Mouse (Mus musculus) CH12.LX (cell line): ENCODE measurements at regions not wholly inside any gene's neighbourhood (a gene's known extent, or its start where the extent isn't known, plus 50 kb on each side); places are given as distances from the start of the nearest gene placed in this dataset.

Experiments used
- DNase-seq: peaks from one replicate; pipeline ENCODE4 v3.0.0-alpha.2; 2013; ENCODE audit errors: extremely low read depth
- H3K27ac ChIP-seq: 2 replicates; pipeline ENCODE4 v1.5.1; 2012; ENCODE audit warnings: low read depth, mild to moderate bottlenecking, control low read depth, moderate library complexity; ENCODE audit not compliant: insufficient read depth
- H3K27me3 ChIP-seq: replicated peaks from 2 replicates; pipeline ENCODE3; 2012; ENCODE audit warnings: inconsistent platforms
- H3K36me3 ChIP-seq, 2 experiments: replicated peaks in 1 of 2; 2 replicates each; pipeline versions ENCODE3 to v1.6.1; 2012; ENCODE audit warnings: inconsistent platforms in 1 of 2, low read length in 1 of 2, mild to moderate bottlenecking in 1 of 2, mixed read lengths in 1 of 2, moderate library complexity in 1 of 2; ENCODE audit not compliant: control insufficient read depth in 1 of 2, insufficient read depth in 1 of 2
- H3K4me1 ChIP-seq, 2 experiments: 2 replicates each; pipeline ENCODE4 v1.6.1; 2012; ENCODE audit warnings: inconsistent platforms in 1 of 2, moderate library complexity in 1 of 2; ENCODE audit not compliant: insufficient read depth in 2 of 2, control insufficient read depth in 1 of 2
- H3K4me2 ChIP-seq: 2 replicates; pipeline ENCODE4 v1.6.1; 2012; ENCODE audit warnings: low read depth, mild to moderate bottlenecking, control low read depth; ENCODE audit not compliant: poor library complexity, insufficient read depth, severe bottlenecking
- H3K4me3 ChIP-seq, 3 experiments: fragments of 150-350 bp in 1 of 3; sonication (generic) in 1 of 3; replicated peaks in 1 of 3; 2 replicates each; pipeline versions ENCODE3 to v1.5.1; 2011 to 2012; ENCODE audit warnings: low read depth in 2 of 3, low read length in 2 of 3, mild to moderate bottlenecking in 2 of 3, moderate library complexity in 2 of 3, control low read depth in 1 of 3, improper control_type of control experiment in 1 of 3, inconsistent platforms in 1 of 3, mixed read lengths in 1 of 3; ENCODE audit not compliant: poor library complexity in 1 of 3
- H3K79me2 ChIP-seq: replicated peaks from 2 replicates; pipeline ENCODE4 v1.6.1; 2012; ENCODE audit warnings: mild to moderate bottlenecking, moderate library complexity; ENCODE audit not compliant: control insufficient read depth, poor library complexity, insufficient read depth, severe bottlenecking; ENCODE audit errors: extremely low read depth
- H3K9ac ChIP-seq: 2 replicates; pipeline ENCODE4 v1.6.1; 2012; ENCODE audit warnings: low read depth, mild to moderate bottlenecking, control low read depth, moderate library complexity; ENCODE audit not compliant: insufficient read depth
- H3K9me3 ChIP-seq: replicated peaks from 2 replicates; pipeline ENCODE3; 2012; ENCODE audit warnings: low read length, inconsistent platforms, mixed read lengths
- BHLHE40 ChIP-seq: IDR thresholded peaks from 2 replicates; pipeline ENCODE4 v1.6.1; 2011; ENCODE audit warnings: mild to moderate bottlenecking, low read depth, low read length, improper control_type of control experiment
- CHD1 ChIP-seq: IDR thresholded peaks from 2 replicates; pipeline ENCODE4 v1.6.1; 2012; ENCODE audit warnings: low read depth, low read length, improper control_type of control experiment, inconsistent platforms
- CTCF ChIP-seq, 2 experiments: IDR thresholded peaks in 1 of 2; conservative IDR thresholded peaks in 1 of 2; 2 replicates each; pipeline ENCODE4 v1.5.1; 2011 to 2012; ENCODE audit warnings: low read depth in 2 of 2, low read length in 2 of 2, improper control_type of control experiment in 1 of 2, inconsistent platforms in 1 of 2, mild to moderate bottlenecking in 1 of 2, moderate library complexity in 1 of 2
- ELF1 ChIP-seq: IDR thresholded peaks from 2 replicates; pipeline ENCODE4 v1.6.1; 2014; ENCODE audit warnings: low read depth, mild to moderate bottlenecking, inconsistent platforms, low read length, improper control_type of control experiment
- EP300 ChIP-seq: IDR thresholded peaks from 2 replicates; pipeline ENCODE4 v1.6.1; 2011; ENCODE audit warnings: low read length, improper control_type of control experiment
- ETS1 ChIP-seq: conservative IDR thresholded peaks from 2 replicates; pipeline ENCODE4 v1.6.1; 2012; ENCODE audit warnings: low read depth, mild to moderate bottlenecking, inconsistent platforms, low read length, improper control_type of control experiment, moderate library complexity
- HCFC1 ChIP-seq: IDR thresholded peaks from 2 replicates; pipeline ENCODE4 v1.6.1; 2012; ENCODE audit warnings: low read depth, mild to moderate bottlenecking, inconsistent platforms, low read length, improper control_type of control experiment
- IRF4 ChIP-seq: IDR thresholded peaks from 2 replicates; pipeline ENCODE4 v1.6.1; 2014; ENCODE audit warnings: low read depth, mild to moderate bottlenecking, inconsistent platforms, low read length, improper control_type of control experiment
- JUND ChIP-seq: conservative IDR thresholded peaks from 2 replicates; pipeline ENCODE4 v1.6.1; 2011; ENCODE audit warnings: low read depth, low read length, improper control_type of control experiment
- MAFK ChIP-seq: IDR thresholded peaks from 2 replicates; pipeline ENCODE4 v1.6.1; 2011; ENCODE audit warnings: low read length, improper control_type of control experiment; ENCODE audit not compliant: insufficient replicate concordance
- MAZ ChIP-seq: IDR thresholded peaks from 2 replicates; pipeline ENCODE4 v1.6.1; 2012; ENCODE audit warnings: low read depth, mild to moderate bottlenecking, inconsistent platforms, low read length, improper control_type of control experiment, moderate library complexity
- MEF2A ChIP-seq: IDR thresholded peaks from 2 replicates; pipeline ENCODE4 v1.6.1; 2014; ENCODE audit warnings: low read depth, mild to moderate bottlenecking, inconsistent platforms, low read length, improper control_type of control experiment, borderline replicate concordance
- MYC ChIP-seq: IDR thresholded peaks from 2 replicates; pipeline ENCODE4 v1.6.1; 2011; ENCODE audit warnings: low read depth, mild to moderate bottlenecking, improper control_type of control experiment, low read length
- NELFE ChIP-seq: IDR thresholded peaks from 2 replicates; pipeline ENCODE4 v1.6.1; 2011; ENCODE audit warnings: low read depth, low read length, improper control_type of control experiment
- PAX5 ChIP-seq: IDR thresholded peaks from 2 replicates; pipeline ENCODE4 v1.6.1; 2012; ENCODE audit warnings: low read length, inconsistent platforms, mixed read lengths
- POLR2A ChIP-seq: IDR thresholded peaks from 2 replicates; pipeline ENCODE4 v1.6.1; 2011; ENCODE audit warnings: low read depth, mild to moderate bottlenecking, improper control_type of control experiment, low read length
- POLR2AphosphoS2 ChIP-seq: IDR thresholded peaks from 2 replicates; pipeline ENCODE4 v1.6.1; 2011; ENCODE audit warnings: low read depth, low read length, improper control_type of control experiment
- RAD21 ChIP-seq: IDR thresholded peaks from 2 replicates; pipeline ENCODE4 v1.6.1; 2011; ENCODE audit warnings: low read depth, mild to moderate bottlenecking, low read length, improper control_type of control experiment, moderate library complexity
- SIN3A ChIP-seq: IDR thresholded peaks from 2 replicates; pipeline ENCODE4 v1.6.1; 2012; ENCODE audit warnings: low read length, improper control_type of control experiment, inconsistent platforms
- SMC3 ChIP-seq: IDR thresholded peaks from 2 replicates; pipeline ENCODE4 v1.6.1; 2011; ENCODE audit warnings: low read depth, low read length, improper control_type of control experiment
- TBP ChIP-seq: conservative IDR thresholded peaks from 2 replicates; pipeline ENCODE4 v1.6.1; 2011; ENCODE audit warnings: low read depth, low read length, improper control_type of control experiment
- TCF12 ChIP-seq: IDR thresholded peaks from 2 replicates; pipeline ENCODE4 v1.6.1; 2014; ENCODE audit warnings: low read depth, mild to moderate bottlenecking, inconsistent platforms, low read length, improper control_type of control experiment
- UBTF ChIP-seq: IDR thresholded peaks from 2 replicates; pipeline ENCODE4 v1.6.1; 2012; ENCODE audit warnings: low read depth, mild to moderate bottlenecking, inconsistent platforms, low read length, improper control_type of control experiment, moderate library complexity
- USF1 ChIP-seq: IDR thresholded peaks from 2 replicates; pipeline ENCODE4 v1.6.1; 2014; ENCODE audit warnings: low read depth, mild to moderate bottlenecking, inconsistent platforms, low read length, improper control_type of control experiment
- ZKSCAN1 ChIP-seq: IDR thresholded peaks from 2 replicates; pipeline ENCODE4 v1.6.1; 2012; ENCODE audit warnings: low read depth, inconsistent platforms, low read length, improper control_type of control experiment, borderline replicate concordance
- ZMIZ1 ChIP-seq: IDR thresholded peaks from 2 replicates; pipeline ENCODE4 v1.6.1; 2012; ENCODE audit warnings: low read depth, mild to moderate bottlenecking, inconsistent platforms, low read length, improper control_type of control experiment
- ZNF384 ChIP-seq: IDR thresholded peaks from 2 replicates; pipeline ENCODE4 v1.6.1; 2012; ENCODE audit warnings: low read depth, low read length, improper control_type of control experiment, inconsistent platforms
- dilution Hi-C: fragments of 300-500 bp; cut with MboI; formaldehyde crosslinking; loops from 2 replicates; pipeline ENCODE4 v1.14.3; 2020; ENCODE audit warnings: low sequenced_read_pairs; ENCODE audit not compliant: extremely low pct_unique_long_range_greater_than_20kb, extremely low pct_ligation_motif_present
- in situ Hi-C: fragments of 300-500 bp; cut with MboI; formaldehyde crosslinking; loops from 3 replicates; pipeline ENCODE4 v1.14.3; 2019; ENCODE audit warnings: low sequenced_read_pairs, low pct_ligation_motif_present, low pct_unique_long_range_greater_than_20kb, mixed read lengths

GRCm38 (mm10) chr16:73350698-73351097 lies 1042.6 kb downstream of the Robo1 start:
- Histone ChIP-seq H3K9me3 (peaks cover 57% of the 10 kb centered on the region), H3K27ac (no peak overlapping the region), H3K79me2 (no peaks in the 10 kb centered on the region), H3K4me2 (no peak overlapping the region), H3K36me3 (no peaks in the 10 kb centered on the region), H3K27me3 (no peaks in the 10 kb centered on the region)
- in situ Hi-C loops: no loop called here
- dilution Hi-C loops: no loop called here
- no peak for DNase-seq
- TF ChIP-seq POLR2A: no peak
- TF ChIP-seq MYC: no peak
- no peak for TF ChIP-seq ZNF384
- no peak for TF ChIP-seq CTCF (conservative IDR thresholded peaks at IDR 0.05 in 1 of 2, IDR thresholded peaks at IDR 0.05 in 1 of 2; ENCODE audit: low read depth in 2 of 2, low read length in 2 of 2)
- no peak for TF ChIP-seq MEF2A
- TF ChIP-seq JUND: no peak
- no peak for TF ChIP-seq ZMIZ1
- TF ChIP-seq PAX5: no peak
- no peak for TF ChIP-seq BHLHE40
- TF ChIP-seq TBP: no peak
- TF ChIP-seq, all 38 proteins: peak for 0
- no peaks in the 10 kb centered on the region for H3K4me1 ChIP-seq
- no peak overlapping the region for H3K9ac ChIP-seq
- no peak overlapping the region for H3K4me3 ChIP-seq

- in situ Hi-C loops (no loop called here), dilution Hi-C loops (no loop called here)
- no peak overlapping the region for H3K27ac ChIP-seq
These were observed 1035.8 kb downstream of the Robo1 start for GRCm38 (mm10) chr16:73343941-73344340.

GRCm38 (mm10) chr16:73343531-73343930 lies 1035.4 kb downstream of the Robo1 start:
- no peak for DNase-seq
- Histone ChIP-seq H3K9me3 (peaks cover 62% of the 10 kb centered on the region), H3K4me3 (no peak overlapping the region), H3K4me2 (no peak overlapping the region), H3K36me3 (no peaks in the 10 kb centered on the region), H3K79me2 (no peaks in the 10 kb centered on the region), H3K9ac (no peak overlapping the region), H3K4me1 (no peaks in the 10 kb centered on the region), H3K27me3 (no peaks in the 10 kb centered on the region), H3K27ac (no peak overlapping the region)
- no peak for TF ChIP-seq JUND
- TF ChIP-seq MEF2A: no peak
- TF ChIP-seq SIN3A: no peak
- no peak for TF ChIP-seq EP300
- no peak for TF ChIP-seq PAX5
- no peak for TF ChIP-seq ETS1
- TF ChIP-seq CHD1: no peak
- TF ChIP-seq ZNF384: no peak
- no peak for TF ChIP-seq POLR2AphosphoS2
- TF ChIP-seq TCF12: no peak
- dilution Hi-C loops (no loop called here), in situ Hi-C loops (no loop called here)

More at GRCm38 (mm10) chr16:73343941-73344340, 1035.8 kb downstream of the Robo1 start:
- Histone ChIP-seq H3K9me3 (peaks cover 62% of the 10 kb centered on the region), H3K36me3 (no peaks in the 10 kb centered on the region), H3K9ac (no peak overlapping the region), H3K27me3 (no peaks in the 10 kb centered on the region), H3K4me2 (no peak overlapping the region), H3K79me2 (no peaks in the 10 kb centered on the region), H3K4me3 (no peak overlapping the region), H3K4me1 (no peaks in the 10 kb centered on the region)
- TF ChIP-seq HCFC1 (no peak), MAFK (no peak), SIN3A (no peak), NELFE (no peak), BHLHE40 (no peak), RAD21 (no peak), SMC3 (no peak), PAX5 (no peak), ZNF384 (no peak), ZKSCAN1 (no peak), UBTF (no peak), CHD1 (no peak), ELF1 (no peak), MEF2A (no peak), IRF4 (no peak), MAZ (no peak), USF1 (no peak), ZMIZ1 (no peak)
- DNase-seq: no peak
